Mouse (Mus musculus): ENCODE results near the gene Naaladl2. TPM values are rescaled to one million over a fixed set of nuclear protein-coding genes. Genes with fewer than 3 reads are reported as not detected.

Gene Naaladl2
- total and polyA plus RNA-seq, 3 experiments, result 0.13 TPM; not detected in 2

GRCm38 (mm10) chr3:24595447-24595846 is 548.6 kb downstream of the Naaladl2 start:
- dilution Hi-C loops (cut with MboI; ENCODE audit: extremely low pct_ligation_motif_present, extremely low pct_unique_long_range_greater_than_20kb, low sequenced_read_pairs) (no loop called here), in situ Hi-C loops (cut with MboI; ENCODE audit: low pct_ligation_motif_present, low pct_unique_long_range_greater_than_20kb, low sequenced_read_pairs) (no loop called here)
- Histone ChIP-seq H3K36me3 (replicated peaks in 1 of 2; ENCODE audit: control insufficient read depth in 1 of 2, insufficient read depth in 1 of 2, low read length in 1 of 2) (no peaks in the 10 kb centered on the region), H3K79me2 (replicated peaks; ENCODE audit: control insufficient read depth, extremely low read depth, insufficient read depth, poor library complexity, severe bottlenecking) (no peaks in the 10 kb centered on the region), H3K9me3 (replicated peaks; ENCODE audit: low read length) (peaks cover 37% of the 10 kb centered on the region), H3K4me2 (ENCODE audit: insufficient read depth, low read depth, poor library complexity, severe bottlenecking) (no peak overlapping the region), H3K4me1 (ENCODE audit: control insufficient read depth in 1 of 2, insufficient read depth in 2 of 2) (no peaks in the 10 kb centered on the region), H3K4me3 (replicated peaks in 1 of 3; ENCODE audit: low read depth in 2 of 3, low read length in 2 of 3, poor library complexity in 1 of 3) (no peak overlapping the region), H3K27ac (ENCODE audit: insufficient read depth, low read depth) (no peak overlapping the region), H3K27me3 (replicated peaks) (no peaks in the 10 kb centered on the region), H3K9ac (ENCODE audit: insufficient read depth, low read depth) (no peak overlapping the region)
- TF ChIP-seq CTCF (conservative IDR thresholded peaks at IDR 0.05 in 1 of 2, IDR thresholded peaks at IDR 0.05 in 1 of 2; ENCODE audit: low read depth in 2 of 2, low read length in 2 of 2) (no peak), BHLHE40 (IDR thresholded peaks at IDR 0.05; ENCODE audit: low read depth, low read length) (no peak), MYC (IDR thresholded peaks at IDR 0.05; ENCODE audit: low read depth, low read length) (no peak), JUN (IDR thresholded peaks at IDR 0.05; ENCODE audit: insufficient read depth, low read depth, low read length) (no peak), HCFC1 (IDR thresholded peaks at IDR 0.05; ENCODE audit: low read depth, low read length) (no peak), MXI1 (IDR thresholded peaks at IDR 0.05; ENCODE audit: low read depth, low read length) (no peak), NELFE (IDR thresholded peaks at IDR 0.05; ENCODE audit: low read depth, low read length) (no peak), E2F4 (IDR thresholded peaks at IDR 0.05; ENCODE audit: insufficient replicate concordance, low read depth, low read length) (no peak), ZC3H11A (IDR thresholded peaks at IDR 0.05; ENCODE audit: low read depth, low read length) (no peak), KAT2A (IDR thresholded peaks at IDR 0.05; ENCODE audit: insufficient replicate concordance, low read length) (no peak), SIN3A (IDR thresholded peaks at IDR 0.05; ENCODE audit: low read length) (no peak), ELF1 (IDR thresholded peaks at IDR 0.05; ENCODE audit: low read depth, low read length) (no peak), EP300 (IDR thresholded peaks at IDR 0.05; ENCODE audit: low read length) (no peak), UBTF (IDR thresholded peaks at IDR 0.05; ENCODE audit: low read depth, low read length) (no peak), POLR2A (IDR thresholded peaks at IDR 0.05; ENCODE audit: low read depth, low read length) (no peak), ZMIZ1 (IDR thresholded peaks at IDR 0.05; ENCODE audit: low read depth, low read length) (no peak), POLR2AphosphoS2 (IDR thresholded peaks at IDR 0.05; ENCODE audit: low read depth, low read length) (no peak), MAFK (IDR thresholded peaks at IDR 0.05; ENCODE audit: insufficient replicate concordance, low read length) (no peak), ZKSCAN1 (IDR thresholded peaks at IDR 0.05; ENCODE audit: borderline replicate concordance, low read depth, low read length) (no peak)
- no peak for DNase-seq (ENCODE audit: extremely low read depth)

- in situ Hi-C loops (cut with MboI; ENCODE audit: low pct_ligation_motif_present, low pct_unique_long_range_greater_than_20kb, low sequenced_read_pairs), result no loop called here
- H3K27ac ChIP-seq (ENCODE audit: insufficient read depth, low read depth), result no peak overlapping the region
- no peak for DNase-seq (ENCODE audit: extremely low read depth)
- no peaks in the 10 kb centered on the region for H3K36me3 ChIP-seq (replicated peaks in 1 of 2; ENCODE audit: control insufficient read depth in 1 of 2, insufficient read depth in 1 of 2, low read length in 1 of 2)
- dilution Hi-C loops (cut with MboI; ENCODE audit: extremely low pct_ligation_motif_present, extremely low pct_unique_long_range_greater_than_20kb, low sequenced_read_pairs), result no loop called here
- no peak overlapping the region for H3K4me2 ChIP-seq (ENCODE audit: insufficient read depth, low read depth, poor library complexity, severe bottlenecking)
- H3K79me2 ChIP-seq (replicated peaks; ENCODE audit: control insufficient read depth, extremely low read depth, insufficient read depth, poor library complexity, severe bottlenecking), result no peaks in the 10 kb centered on the region
- no peak overlapping the region for H3K4me3 ChIP-seq (replicated peaks in 1 of 3; ENCODE audit: low read depth in 2 of 3, low read length in 2 of 3, poor library complexity in 1 of 3)
- H3K9me3 ChIP-seq (replicated peaks; ENCODE audit: low read length), result peaks cover 24% of the 10 kb centered on the region
- H3K9ac ChIP-seq (ENCODE audit: insufficient read depth, low read depth), result no peak overlapping the region
- H3K27me3 ChIP-seq (replicated peaks), result no peaks in the 10 kb centered on the region
- H3K4me1 ChIP-seq (ENCODE audit: control insufficient read depth in 1 of 2, insufficient read depth in 2 of 2), result no peaks in the 10 kb centered on the region
- TF ChIP-seq JUND (conservative IDR thresholded peaks at IDR 0.05; ENCODE audit: low read depth, low read length) (no peak), ETS1 (conservative IDR thresholded peaks at IDR 0.05; ENCODE audit: low read depth, low read length) (no peak), USF1 (IDR thresholded peaks at IDR 0.05; ENCODE audit: low read depth, low read length) (no peak), TCF12 (IDR thresholded peaks at IDR 0.05; ENCODE audit: low read depth, low read length) (no peak), ZKSCAN1 (IDR thresholded peaks at IDR 0.05; ENCODE audit: borderline replicate concordance, low read depth, low read length) (no peak), POLR2A (IDR thresholded peaks at IDR 0.05; ENCODE audit: low read depth, low read length) (no peak)
Observed at GRCm38 (mm10) chr3:24556617-24557016, 587.4 kb downstream of the Naaladl2 start.

All from CH12.LX (cell line).